Mouse (Mus musculus) heart, embryonic 14.5 days (tissue): Measurements from ENCODE around the gene Susd5. TPM values are rescaled to one million over a fixed set of nuclear protein-coding genes. Genes with fewer than 3 reads are reported as not detected.

Source experiments
- ATAC-seq: fragments of 200-750 bp; cut with Nextera tagmentation; 2 replicates; pipeline ENCODE4 v1.8.0; 2017; ENCODE audit warnings: low read depth, moderate TSS enrichment; ENCODE audit not compliant: insufficient number of reproducible peaks, insufficient read depth, low FRiP score
- H3K27ac ChIP-seq, 2 experiments: fragments of 200-500 bp in 1 of 2; fragments of 300-500 bp in 1 of 2; sonication (generic) in 1 of 2; replicated peaks in 1 of 2; 2 replicates each; pipeline ENCODE4 v1.5.1; 2012 to 2014; ENCODE audit warnings: low read depth in 2 of 2, low read length in 2 of 2, control low read depth in 1 of 2, mild to moderate bottlenecking in 1 of 2, mixed read lengths in 1 of 2; ENCODE audit not compliant: control insufficient read depth in 1 of 2, insufficient read depth in 1 of 2
- H3K27me3 ChIP-seq: fragments of 300-500 bp; sonication (generic); 2 replicates; pipeline ENCODE4 v1.6.1; 2014; ENCODE audit warnings: mild to moderate bottlenecking, low read length, control low read depth; ENCODE audit not compliant: control insufficient read depth, insufficient read depth
- H3K36me3 ChIP-seq: fragments of 300-500 bp; sonication (generic); 2 replicates; pipeline ENCODE4 v1.6.1; 2014; ENCODE audit warnings: mild to moderate bottlenecking, control low read depth, low read length, mixed read lengths; ENCODE audit not compliant: control insufficient read depth, insufficient read depth
- H3K4me1 ChIP-seq, 2 experiments: fragments of 200-500 bp in 1 of 2; fragments of 300-500 bp in 1 of 2; sonication (generic) in 1 of 2; 2 replicates each; pipeline ENCODE4 v1.6.1; 2012 to 2014; ENCODE audit warnings: low read length in 2 of 2, control low read depth in 1 of 2, mixed read lengths in 1 of 2; ENCODE audit not compliant: control insufficient read depth in 2 of 2, insufficient read depth in 2 of 2
- H3K4me2 ChIP-seq: fragments of 300-500 bp; sonication (generic); 2 replicates; pipeline ENCODE4 v1.6.1; 2014; ENCODE audit warnings: mild to moderate bottlenecking, low read length
- H3K4me3 ChIP-seq, 2 experiments: fragments of 200-500 bp in 1 of 2; fragments of 300-500 bp in 1 of 2; sonication (generic) in 1 of 2; 2 replicates each; pipeline ENCODE4 v1.5.1; 2012 to 2014; ENCODE audit warnings: low read length in 2 of 2, mild to moderate bottlenecking in 2 of 2, control low read depth in 1 of 2, low read depth in 1 of 2, moderate library complexity in 1 of 2; ENCODE audit not compliant: control insufficient read depth in 1 of 2, insufficient read depth in 1 of 2
- H3K9ac ChIP-seq: fragments of 300-500 bp; sonication (generic); 2 replicates; pipeline ENCODE4 v1.6.1; 2014; ENCODE audit warnings: mild to moderate bottlenecking, low read length
- H3K9me3 ChIP-seq: fragments of 300-500 bp; sonication (generic); 2 replicates; pipeline ENCODE4 v1.6.1; 2016; ENCODE audit warnings: low read length, control low read depth; ENCODE audit not compliant: control insufficient read depth
- WGBS: fragments of 180-500 bp; shearing (Covaris S2); extraction: QIAGEN DNeasy Blood & Tissue Kit; methylation state at CpG from one replicate; pipeline ENCODE4 v1.1.7; 2014; 5-methylcytosine and 5-hydroxymethylcytosine counted together
- polyA plus RNA-seq: library from polyadenylated mRNA; unstranded; fragments of >200 nt; fragmentation: Nextera tagmentation; extraction: Ambion mirVana; gene quantifications from 2 replicates; pipeline ENCODE4 v1.2.1, GENCODE M21; 2014

Gene Susd5
- polyA plus RNA-seq, 1 experiment from 2014 or later = 0.34 TPM

- no peaks in the 10 kb centered on the region for H3K27me3 ChIP-seq
- no peaks in the 10 kb centered on the region for H3K36me3 ChIP-seq
- H3K4me3 ChIP-seq = no peak overlapping the region
- no peak overlapping the region for H3K9ac ChIP-seq
- H3K27ac ChIP-seq = no peak overlapping the region
- H3K9me3 ChIP-seq = no peaks in the 10 kb centered on the region
- H3K4me2 ChIP-seq = no peak overlapping the region
- H3K4me1 ChIP-seq = no peaks in the 10 kb centered on the region
- no peak for ATAC-seq
- WGBS = 87% methylated on average over 7 of the region's 7 CpGs
These were observed 37.8 kb upstream of the Susd5 start for GRCm38 (mm10) chr9:114019012-114019762.

GRCm38 (mm10) chr9:114022141-114022540 is 34.8 kb upstream of the Susd5 start:
- WGBS = 34% methylated on average over 4 of the region's 4 CpGs
- Histone ChIP-seq H3K36me3 (no peaks in the 10 kb centered on the region), H3K4me1 (peaks cover 3 to 8% of the 10 kb centered on the region in 2 experiments; a peak in 2 of 4 replicates), H3K27me3 (peaks cover 3% of the 10 kb centered on the region; the same call in 1 of the 2 replicates), H3K4me3 (no peak overlapping the region), H3K27ac (no peak overlapping the region), H3K9ac (no peak overlapping the region), H3K4me2 (no peak overlapping the region), H3K9me3 (no peaks in the 10 kb centered on the region)
- ATAC-seq = no peak

- no peak for ATAC-seq
- Histone ChIP-seq H3K27me3 (peaks cover 3% of the 10 kb centered on the region; the same call in 1 of the 2 replicates), H3K4me3 (no peak overlapping the region), H3K9me3 (no peaks in the 10 kb centered on the region), H3K9ac (no peak overlapping the region), H3K4me2 (no peak overlapping the region), H3K36me3 (no peaks in the 10 kb centered on the region), H3K4me1 (peaks cover 3 to 8% of the 10 kb centered on the region in 2 experiments; a peak in 2 of 4 replicates), H3K27ac (no peak overlapping the region)
- 56% methylated on average over 9 of the region's 9 CpGs for WGBS
These were observed 31.8 kb upstream of the Susd5 start for GRCm38 (mm10) chr9:114025182-114025581.

- no peak for ATAC-seq
- H3K9me3 ChIP-seq = no peaks in the 10 kb centered on the region
- H3K4me2 ChIP-seq = peak overlapping the region; percentile 84
- no peak overlapping the region for H3K27ac ChIP-seq
- peaks cover 3 to 8% of the 10 kb centered on the region in 2 experiments; a peak in 2 of 4 replicates for H3K4me1 ChIP-seq
- 22% methylated on average over 8 of the region's 8 CpGs for WGBS
- peaks cover 3% of the 10 kb centered on the region; the same call in 1 of the 2 replicates for H3K27me3 ChIP-seq
- H3K9ac ChIP-seq = peak overlapping the region; percentile 64
- H3K4me3 ChIP-seq = peak overlapping the region; percentile 50 to 78
- H3K36me3 ChIP-seq = no peaks in the 10 kb centered on the region
These were observed 31.1 kb upstream of the Susd5 start for GRCm38 (mm10) chr9:114025846-114026245.

- Histone ChIP-seq H3K9me3 (no peaks in the 10 kb centered on the region), H3K27ac (no peak overlapping the region), H3K27me3 (peaks cover 3% of the 10 kb centered on the region; the same call in 1 of the 2 replicates), H3K9ac (peak overlapping the region; percentile 64), H3K4me3 (peak overlapping the region; percentile 50 to 78), H3K36me3 (no peaks in the 10 kb centered on the region), H3K4me2 (peak overlapping the region; percentile 84), H3K4me1 (peaks cover 3 to 8% of the 10 kb centered on the region in 2 experiments; a peak in 2 of 4 replicates)
- WGBS = under 1% methylated on average over 52 of the region's 52 CpGs
- peak; percentile 90 for ATAC-seq
These were observed 30.5 kb upstream of the Susd5 start for GRCm38 (mm10) chr9:114026261-114026934.

- Histone ChIP-seq H3K9ac (no peak overlapping the region), H3K4me3 (no peak overlapping the region), H3K9me3 (no peaks in the 10 kb centered on the region), H3K36me3 (no peaks in the 10 kb centered on the region), H3K27me3 (no peaks in the 10 kb centered on the region), H3K27ac (no peak overlapping the region), H3K4me2 (no peak overlapping the region), H3K4me1 (no peaks in the 10 kb centered on the region)
- no peak for ATAC-seq
- WGBS = 59% methylated on average over 4 of the region's 4 CpGs
These were observed 16.0 kb upstream of the Susd5 start for GRCm38 (mm10) chr9:114040945-114041344.

GRCm38 (mm10) chr9:114042490-114042889 is 14.4 kb upstream of the Susd5 start:
- no peaks in the 10 kb centered on the region for H3K27me3 ChIP-seq
- no peak overlapping the region for H3K27ac ChIP-seq
- no peak overlapping the region for H3K9ac ChIP-seq
- H3K4me2 ChIP-seq = no peak overlapping the region
- WGBS = 59% methylated on average over 6 of the region's 6 CpGs
- no peaks in the 10 kb centered on the region for H3K4me1 ChIP-seq
- H3K36me3 ChIP-seq = no peaks in the 10 kb centered on the region
- no peaks in the 10 kb centered on the region for H3K9me3 ChIP-seq
- no peak for ATAC-seq
- H3K4me3 ChIP-seq = no peak overlapping the region
